Mouse (Mus musculus) left cerebral cortex, postnatal 14 days (tissue): ENCODE data around the gene Ywhah. TPM values are rescaled to one million over a fixed set of nuclear protein-coding genes. Genes with fewer than 3 reads are reported as not detected.
A peak's percentile ranks its signal among the peaks of the same experiment; 100 is the strongest.
"Not testable (repeated sequence)": the region's sequence is repeated elsewhere in the genome, so short reads cannot be mapped to it uniquely, and the experiment has no call there.

Experiments used
- DNase-seq, 2 experiments: peaks; one replicate each; pipeline ENCODE4 v3.0.0; 2021 to 2022; ENCODE audit warnings: low spot score in 2 of 2, mixed read lengths in 1 of 2
- intact Hi-C: fragments of 180-260 bp; cut with DNase I; formaldehyde crosslinking; loops from one replicate; pipeline ENCODE4 v1.15.1; 2025
- total RNA-seq, 2 experiments: library from RNA; stranded (reverse); gene quantifications; 2 replicates each; pipeline ENCODE4 v1.2.3; 2021

Gene Ywhah
- total RNA-seq, 2 experiments from 2014 or later, result 1,147 to 1,287 TPM

DNA sequence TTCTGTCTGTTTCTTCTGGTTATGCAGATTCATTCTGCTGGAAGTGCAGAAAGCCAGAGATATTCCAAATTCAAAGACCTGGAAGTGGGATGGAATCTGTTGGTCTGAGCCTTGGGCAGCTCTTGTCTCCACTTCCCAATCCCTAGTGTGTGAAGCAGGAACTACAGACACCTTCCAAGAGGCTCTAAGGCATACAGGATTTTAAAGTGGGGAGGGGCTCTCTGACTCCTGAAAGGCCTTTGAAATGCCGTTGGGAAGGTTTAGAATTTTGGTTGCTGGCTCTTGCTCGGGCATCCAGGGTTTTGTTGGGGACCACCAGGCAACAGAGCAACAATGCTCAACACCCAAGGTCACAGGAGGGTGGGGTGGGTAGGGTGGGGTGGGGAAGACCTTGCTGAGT is 9.3 kb upstream of the Ywhah start:
- intact Hi-C loops, result no loop called here
- no peak for DNase-seq

DNA sequence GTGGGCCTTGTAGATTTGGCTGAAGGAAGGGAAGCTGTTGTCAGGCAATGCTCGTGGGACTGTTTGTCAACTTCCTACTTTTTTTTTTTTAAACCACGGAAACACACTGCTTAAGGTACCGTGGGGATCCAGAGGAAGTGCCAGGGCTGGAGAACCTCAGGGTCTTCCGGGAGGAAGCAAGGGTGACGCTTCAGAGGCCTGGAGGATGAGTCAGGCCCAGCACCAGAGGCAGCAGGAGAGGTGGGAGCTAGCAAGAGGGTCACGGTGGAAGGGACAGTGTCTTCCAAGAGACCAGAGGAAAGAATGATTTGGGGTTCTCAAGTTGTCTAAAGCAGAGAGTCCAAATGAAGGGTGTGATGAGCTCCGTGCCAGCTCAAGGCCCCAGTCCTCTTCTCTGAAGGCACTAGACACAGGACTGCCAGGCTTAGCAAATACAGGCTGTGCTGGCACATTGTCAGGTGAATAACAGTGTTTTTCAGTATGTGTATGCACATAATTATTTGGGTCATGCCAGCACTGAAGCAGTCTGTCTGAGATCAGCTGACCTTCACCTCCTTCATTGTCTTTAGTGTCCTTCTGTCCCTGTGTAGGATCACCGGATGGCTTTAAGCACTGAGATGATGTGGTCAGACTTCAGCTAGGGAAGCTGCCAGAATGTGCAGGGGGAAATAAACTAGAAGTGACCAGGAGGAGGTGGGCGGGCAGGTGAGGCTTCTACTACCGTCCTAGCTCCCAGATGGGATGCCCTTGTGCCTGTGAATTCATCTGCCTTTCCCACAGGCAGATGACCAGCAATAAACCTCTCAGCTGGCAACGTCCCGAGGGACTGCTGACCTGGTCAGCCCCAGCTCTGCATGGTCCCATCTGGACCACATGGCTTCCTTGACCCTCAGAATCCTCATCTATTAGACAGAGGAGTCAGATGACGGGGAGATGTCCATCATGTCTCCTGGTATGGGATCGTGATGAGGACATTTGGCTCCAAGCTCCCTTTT is 8.5 kb upstream of the Ywhah start:
- no peak for DNase-seq
- intact Hi-C loops, result no loop called here

DNA sequence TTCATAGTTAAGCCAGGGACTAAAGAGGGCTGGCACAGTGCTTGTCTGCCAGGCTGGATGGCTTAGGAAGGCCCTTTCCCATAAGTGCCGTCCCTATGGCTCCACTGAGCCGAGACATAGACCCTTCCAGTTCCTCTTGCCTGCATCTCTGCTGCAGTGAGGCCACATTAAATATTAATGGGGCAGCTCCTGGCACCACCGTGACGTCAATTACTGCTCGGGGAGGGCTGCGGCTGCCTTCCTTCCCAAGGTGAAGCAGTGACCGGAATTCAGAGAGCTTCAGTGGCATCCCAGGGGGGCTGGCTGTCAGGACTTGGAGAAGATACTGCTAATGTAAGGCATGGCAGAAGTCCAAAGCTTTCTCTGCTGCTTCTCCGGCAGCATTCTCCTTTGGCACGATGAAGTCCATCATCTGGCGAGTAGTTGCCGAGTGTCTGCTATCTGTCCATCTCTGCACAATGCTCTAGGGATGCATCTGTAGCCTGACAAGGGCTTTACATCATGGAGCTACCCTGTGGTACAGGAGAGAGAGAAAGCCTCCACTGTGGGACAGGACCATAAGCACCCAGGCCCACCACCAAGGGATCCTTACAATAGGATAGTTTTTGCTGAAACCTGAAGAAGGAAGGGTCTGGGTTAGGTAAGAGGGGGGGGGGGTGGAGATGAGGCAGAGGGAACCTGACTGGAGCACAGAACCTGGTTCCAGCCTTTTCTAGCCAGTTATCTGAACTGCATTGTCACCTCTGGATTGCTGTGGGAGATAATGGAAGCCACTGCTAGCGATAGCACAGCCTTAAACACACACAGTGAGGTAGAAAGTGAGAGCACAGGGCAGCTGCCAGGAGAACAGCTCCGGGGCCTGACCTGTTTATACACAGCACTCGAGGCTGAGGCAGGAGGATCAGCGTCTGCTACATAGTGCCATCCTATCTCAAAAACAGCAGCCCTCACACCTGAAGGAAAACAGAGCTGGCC is 7.2 kb upstream of the Ywhah start:
- intact Hi-C loops, result no loop called here
- DNase-seq, result no peak

GRCm38 (mm10) chr5:33014096-33014495 is 4.5 kb upstream of the Ywhah start:
- no peak for DNase-seq
- intact Hi-C loops, result no loop called here

GRCm38 (mm10) chr5:33015579-33015978 is 3.0 kb upstream of the Ywhah start:
- intact Hi-C loops, result no loop called here
- DNase-seq, result peak in 1 of 2 experiments; percentile 64

GRCm38 (mm10) chr5:33018189-33018560 is 441 bp upstream of the Ywhah start:
- DNase-seq, result no peak
- intact Hi-C loops, result loop anchor here (2.0 kb wide), 1 partner anchor 27 kb away; no protein-coding TSS in a partner anchor

GRCm38 (mm10) chr5:33019426-33019821 is 808 bp downstream of the Ywhah start:
- no peak for DNase-seq
- intact Hi-C loops, result loop anchor here (2.0 kb wide), 1 partner anchor 29 kb away; no protein-coding TSS in a partner anchor

DNA sequence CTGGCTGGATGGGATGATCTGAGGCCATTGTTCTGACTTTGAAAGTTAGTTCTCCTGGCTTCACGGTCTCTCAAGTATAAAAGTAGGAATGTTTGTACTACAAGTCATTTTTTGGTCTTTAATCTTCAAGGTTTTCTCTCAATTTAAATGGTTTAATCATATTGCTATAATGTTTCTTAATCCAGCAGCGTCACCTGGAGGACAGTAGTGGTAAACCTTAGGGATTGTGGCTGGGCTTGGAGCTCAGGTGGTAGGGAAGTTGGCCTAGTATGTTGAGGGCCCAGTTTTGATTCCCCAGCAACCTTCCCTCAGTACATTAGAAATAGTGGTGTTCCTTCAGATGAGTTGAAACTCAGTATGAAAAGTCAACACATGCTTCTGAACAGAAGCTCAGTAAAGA is 3.0 kb downstream of the Ywhah start:
- no peak for DNase-seq
- intact Hi-C loops, result loop anchor here (10.0 kb wide), 1 partner anchor 67 kb away; no protein-coding TSS in a partner anchor

- intact Hi-C loops, result loop anchor here (10.0 kb wide), 1 partner anchor 69 kb away; no protein-coding TSS in a partner anchor
Observed at GRCm38 (mm10) chr5:33023337-33023736, 4.7 kb downstream of the Ywhah start.

DNA sequence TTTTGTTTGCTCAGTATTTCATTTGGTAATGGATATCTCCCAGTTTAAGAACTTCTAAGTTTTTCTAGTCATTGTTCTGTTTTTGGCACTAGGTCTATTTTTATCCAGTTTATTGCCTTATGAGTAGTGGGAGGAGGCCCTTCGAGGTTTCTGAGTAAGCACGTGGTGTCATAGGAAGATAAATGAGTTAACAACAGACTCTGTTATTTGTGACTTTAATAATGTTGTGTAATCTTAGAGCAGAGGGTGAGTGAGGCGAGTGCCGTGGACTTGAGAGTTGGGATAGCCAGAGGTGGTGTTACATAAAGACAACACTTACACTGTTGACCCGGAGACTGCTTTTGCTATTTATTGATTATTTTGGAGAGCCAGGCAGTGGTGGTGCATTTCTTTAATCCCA is 5.9 kb downstream of the Ywhah start:
- no peak for DNase-seq
- intact Hi-C loops, result loop anchor here (10.0 kb wide), 1 partner anchor 70 kb away; no protein-coding TSS in a partner anchor

More at GRCm38 (mm10) chr5:33023337-33023736, 4.7 kb downstream of the Ywhah start:
- no peak for DNase-seq

DNA sequence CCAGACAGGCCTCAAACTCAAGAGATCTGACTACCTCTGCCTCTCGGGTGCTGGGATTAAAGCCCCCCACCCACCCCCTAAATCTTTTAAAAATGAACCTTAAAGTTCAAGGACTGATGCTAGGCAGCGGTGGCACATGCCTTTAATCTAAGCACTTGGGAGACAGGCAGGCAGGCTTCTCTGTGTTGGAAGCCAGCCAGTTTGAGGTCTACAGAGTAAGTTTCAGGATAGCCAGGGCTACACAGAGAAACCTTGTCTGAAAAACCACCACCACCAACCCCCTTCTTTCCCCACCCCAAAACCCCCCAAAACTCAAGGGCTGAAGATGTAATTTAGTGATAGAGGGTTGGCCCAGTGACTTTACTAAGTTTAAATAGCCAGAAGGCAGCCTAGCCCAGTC is 10.0 kb downstream of the Ywhah start:
- intact Hi-C loops, result loop anchor here (10.0 kb wide), 1 partner anchor 74 kb away; no protein-coding TSS in a partner anchor
- DNase-seq, result no peak

- intact Hi-C loops, result loop anchor here (5.0 to 10.0 kb wide), 3 partner anchors 98 to 176 kb away; partner anchors contain the start of gene Prr14l
- peak; percentile 54 to 83 for DNase-seq
Observed at GRCm38 (mm10) chr5:33030425-33031175, 12.0 kb downstream of the Ywhah start.

GRCm38 (mm10) chr5:33032036-33032773 is 13.6 kb downstream of the Ywhah start:
- intact Hi-C loops, result loop anchor here (5.0 to 10.0 kb wide), 3 partner anchors 100 to 177 kb away; partner anchors contain the start of gene Prr14l
- DNase-seq, result no peak

DNA sequence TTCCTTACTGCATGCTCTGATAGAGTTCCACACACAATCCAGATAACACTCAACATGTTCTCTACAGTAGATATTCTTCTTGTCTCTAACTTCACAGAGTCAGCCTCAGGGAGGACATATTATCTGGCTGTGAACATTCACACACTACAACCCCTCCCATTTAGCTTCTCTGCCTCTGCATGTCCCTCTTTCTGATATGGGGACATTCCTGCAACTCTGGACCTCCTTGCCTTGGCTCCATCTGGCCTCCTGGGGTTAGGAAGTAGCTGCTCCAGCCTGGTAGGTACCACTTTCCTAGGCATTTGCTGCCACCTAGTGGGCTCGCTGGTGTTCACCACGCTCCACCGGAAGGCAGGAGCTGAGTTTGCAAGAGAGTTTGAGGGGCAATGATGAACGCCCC is 14.5 kb downstream of the Ywhah start:
- peak; percentile 77 to 84 for DNase-seq
- intact Hi-C loops, result loop anchor here (5.0 to 10.0 kb wide), 3 partner anchors 101 to 178 kb away; partner anchors contain the start of gene Prr14l

GRCm38 (mm10) chr5:33033633-33034032 is 15.0 kb downstream of the Ywhah start:
- intact Hi-C loops, result loop anchor here (5.0 to 10.0 kb wide), 3 partner anchors 101 to 179 kb away; partner anchors contain the start of gene Prr14l
- DNase-seq, result not testable (repeated sequence)

- no peak for DNase-seq
- intact Hi-C loops, result loop anchor here (5.0 to 10.0 kb wide), 3 partner anchors 102 to 179 kb away; partner anchors contain the start of gene Prr14l
Observed at GRCm38 (mm10) chr5:33034100-33034499, 15.5 kb downstream of the Ywhah start.

GRCm38 (mm10) chr5:33034916-33035315 is 16.3 kb downstream of the Ywhah start:
- no peak for DNase-seq
- intact Hi-C loops, result loop anchor here (5.0 to 10.0 kb wide), 3 partner anchors 103 to 180 kb away; partner anchors contain the start of gene Prr14l
